Mouse (Mus musculus) intestine, embryonic 14.5 days (tissue): ENCODE data around the gene Hip1r. TPM values are rescaled to one million over a fixed set of nuclear protein-coding genes. Genes with fewer than 3 reads are reported as not detected.

Source experiments
- ATAC-seq: fragments of 200-750 bp; cut with Nextera tagmentation; replicated peaks from 2 replicates; pipeline ENCODE4 v1.8.0; 2017; ENCODE audit warnings: low read depth, moderate number of reproducible peaks, moderate TSS enrichment, moderate library complexity; ENCODE audit not compliant: low FRiP score, low TSS enrichment
- DNase-seq: peaks from one replicate; pipeline ENCODE4 v3.0.0-alpha.2; 2018; ENCODE audit warnings: low spot score
- H3K27ac ChIP-seq: fragments of 300-500 bp; sonication (generic); 2 replicates; pipeline ENCODE4 v1.5.1; 2014; ENCODE audit warnings: low read depth, mild to moderate bottlenecking, control low read depth
- H3K27me3 ChIP-seq: fragments of 300-500 bp; sonication (generic); replicated peaks from 2 replicates; pipeline ENCODE4 v1.6.1; 2014; ENCODE audit warnings: low read length, control low read depth; ENCODE audit not compliant: control insufficient read depth, insufficient read depth
- H3K36me3 ChIP-seq: fragments of 300-500 bp; sonication (generic); 2 replicates; pipeline ENCODE4 v1.6.1; 2014; ENCODE audit warnings: low read length, control low read depth; ENCODE audit not compliant: control insufficient read depth, insufficient read depth
- H3K4me1 ChIP-seq: fragments of 300-500 bp; sonication (generic); replicated peaks from 2 replicates; pipeline ENCODE4 v1.6.1; 2014; ENCODE audit warnings: low read length, control low read depth, mixed read lengths; ENCODE audit not compliant: control insufficient read depth, insufficient read depth
- H3K4me2 ChIP-seq: fragments of 300-500 bp; sonication (generic); 2 replicates; pipeline ENCODE4 v1.6.1; 2014; ENCODE audit warnings: low read length
- H3K4me3 ChIP-seq: fragments of 300-500 bp; sonication (generic); 2 replicates; pipeline ENCODE4 v1.5.1; 2014; ENCODE audit warnings: low read depth, low read length, control low read depth, mixed read lengths
- H3K9ac ChIP-seq: fragments of 300-500 bp; sonication (generic); 2 replicates; pipeline ENCODE4 v1.6.1; 2014; ENCODE audit warnings: mild to moderate bottlenecking, low read length
- H3K9me3 ChIP-seq: fragments of 300-500 bp; sonication (generic); 2 replicates; pipeline ENCODE4 v1.6.1; 2016; ENCODE audit warnings: low read length, control low read depth; ENCODE audit not compliant: control insufficient read depth
- WGBS: fragments of 180-500 bp; shearing (Covaris S2); extraction: QIAGEN DNeasy Blood & Tissue Kit; methylation state at CpG from one replicate; pipeline ENCODE4 v1.1.7; 2014; 5-methylcytosine and 5-hydroxymethylcytosine counted together
- polyA plus RNA-seq: library from polyadenylated mRNA; unstranded; fragments of >200 nt; fragmentation: Nextera tagmentation; extraction: Ambion mirVana; gene quantifications from 2 replicates; pipeline ENCODE4 v1.2.1, GENCODE M21; 2014

Gene Hip1r
- polyA plus RNA-seq, 1 experiment from 2014 or later = 17.5 TPM

DNA sequence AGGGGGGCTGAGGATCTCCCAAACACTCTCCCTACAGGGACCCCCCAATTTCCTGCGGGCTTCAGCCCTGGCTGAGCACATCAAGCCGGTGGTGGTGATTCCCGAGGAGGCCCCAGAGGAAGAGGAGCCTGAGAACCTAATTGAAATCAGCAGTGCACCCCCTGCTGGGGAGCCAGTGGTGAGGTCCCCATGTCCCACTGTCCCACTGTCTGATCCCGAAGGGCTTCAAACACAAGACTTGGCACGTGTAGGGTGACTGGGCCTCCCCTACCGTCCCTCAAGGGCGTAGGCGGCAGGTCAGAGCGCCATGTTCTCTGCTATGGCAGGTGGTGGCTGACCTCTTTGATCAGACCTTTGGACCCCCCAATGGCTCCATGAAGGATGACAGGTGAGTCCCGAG lies 22.8 kb downstream of the Hip1r start:
- no peak for ATAC-seq
- Histone ChIP-seq H3K4me1 (peaks cover 6% of the 10 kb centered on the region; the same call in 1 of the 2 replicates), H3K27me3 (no peaks in the 10 kb centered on the region), H3K9ac (no peak overlapping the region), H3K9me3 (no peaks in the 10 kb centered on the region), H3K27ac (no peak overlapping the region), H3K36me3 (0 out of 2 replicates have a peak, but pooled peaks cover 2% of the 10 kb centered on the region), H3K4me3 (no peak overlapping the region), H3K4me2 (no peak overlapping the region)
- no peak for DNase-seq
- WGBS = 78% methylated on average over 10 of the region's 10 CpGs

GRCm38 (mm10) chr5:123996695-123997094 lies 23.3 kb downstream of the Hip1r start:
- no peaks in the 10 kb centered on the region for H3K9me3 ChIP-seq
- peaks cover 6% of the 10 kb centered on the region; the same call in 1 of the 2 replicates for H3K4me1 ChIP-seq
- no peak for DNase-seq
- no peak overlapping the region for H3K27ac ChIP-seq
- WGBS = 92% methylated on average over 14 of the region's 14 CpGs
- H3K9ac ChIP-seq = no peak overlapping the region
- no peak overlapping the region for H3K4me3 ChIP-seq
- H3K4me2 ChIP-seq = no peak overlapping the region
- ATAC-seq = no peak
- 0 out of 2 replicates have a peak, but pooled peaks cover 7% of the 10 kb centered on the region for H3K36me3 ChIP-seq
- H3K27me3 ChIP-seq = no peaks in the 10 kb centered on the region

- no peak overlapping the region for H3K4me2 ChIP-seq
- peaks cover 6% of the 10 kb centered on the region for H3K4me1 ChIP-seq
- no peaks in the 10 kb centered on the region for H3K27me3 ChIP-seq
- ATAC-seq (no peak), DNase-seq (no peak)
- H3K27ac ChIP-seq = no peak overlapping the region
- 0 out of 2 replicates have a peak, but pooled peaks cover 8% of the 10 kb centered on the region for H3K36me3 ChIP-seq
- H3K9ac ChIP-seq = no peak overlapping the region
- WGBS = 88% methylated on average over 24 of the region's 24 CpGs
- no peaks in the 10 kb centered on the region for H3K9me3 ChIP-seq
- no peak overlapping the region for H3K4me3 ChIP-seq
Observed at GRCm38 (mm10) chr5:123997211-123997751, 23.9 kb downstream of the Hip1r start.

- no peak overlapping the region for H3K27ac ChIP-seq
- no peak for DNase-seq
- H3K36me3 ChIP-seq = 0 out of 2 replicates have a peak, but pooled peaks cover 8% of the 10 kb centered on the region
- no peak for ATAC-seq
- H3K4me1 ChIP-seq = peaks cover 6% of the 10 kb centered on the region; the same call in 1 of the 2 replicates
- H3K9me3 ChIP-seq = no peaks in the 10 kb centered on the region
- no peak overlapping the region for H3K4me3 ChIP-seq
- no peaks in the 10 kb centered on the region for H3K27me3 ChIP-seq
- no peak overlapping the region for H3K9ac ChIP-seq
- no peak overlapping the region for H3K4me2 ChIP-seq
- 78% methylated on average over 16 of the region's 16 CpGs for WGBS
Observed at GRCm38 (mm10) chr5:123997811-123998210, 24.4 kb downstream of the Hip1r start.

DNA sequence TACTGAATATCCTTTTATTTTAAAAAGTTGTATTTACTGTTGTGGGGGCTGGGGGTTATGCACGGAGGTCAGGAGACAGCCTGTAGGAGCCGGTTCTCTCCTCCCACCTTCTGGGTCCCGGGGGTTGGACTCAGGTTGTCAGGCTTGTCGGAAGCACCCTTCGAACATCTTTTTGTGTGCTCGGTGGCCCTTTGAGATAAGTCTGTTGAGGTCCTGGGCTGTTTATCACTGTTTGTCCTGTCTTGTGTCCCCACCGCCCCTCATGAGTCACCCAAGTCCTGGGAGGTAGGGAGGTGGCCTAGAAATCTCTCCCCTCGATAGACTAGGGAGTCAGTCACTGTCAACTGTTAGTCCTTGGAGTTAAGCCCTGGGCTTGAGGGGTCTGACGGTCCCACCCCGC lies 24.9 kb downstream of the Hip1r start:
- ATAC-seq (no peak), DNase-seq (no peak)
- Histone ChIP-seq H3K36me3 (0 out of 2 replicates have a peak, but pooled peaks cover 8% of the 10 kb centered on the region), H3K4me2 (no peak overlapping the region), H3K9me3 (no peaks in the 10 kb centered on the region), H3K4me1 (peaks cover 12% of the 10 kb centered on the region; the same call in 1 of the 2 replicates), H3K27me3 (no peaks in the 10 kb centered on the region), H3K4me3 (no peak overlapping the region), H3K27ac (no peak overlapping the region), H3K9ac (no peak overlapping the region)
- WGBS = 80% methylated on average over 10 of the region's 10 CpGs

GRCm38 (mm10) chr5:124000824-124001223 lies 27.4 kb downstream of the Hip1r start:
- 11% methylated on average over 7 of the region's 7 CpGs for WGBS
- DNase-seq = peak; percentile 98
- Histone ChIP-seq H3K27me3 (no peaks in the 10 kb centered on the region), H3K27ac (no peak overlapping the region), H3K9ac (no peak overlapping the region), H3K4me1 (peaks cover 12% of the 10 kb centered on the region; the same call in 1 of the 2 replicates), H3K9me3 (no peaks in the 10 kb centered on the region), H3K4me3 (no peak overlapping the region), H3K36me3 (peaks cover 27% of the 10 kb centered on the region), H3K4me2 (no peak overlapping the region)
- ATAC-seq = peak; percentile 55

- WGBS = 67% methylated on average over 9 of the region's 9 CpGs
- Histone ChIP-seq H3K27me3 (no peaks in the 10 kb centered on the region), H3K4me1 (peaks cover 12% of the 10 kb centered on the region; the same call in 1 of the 2 replicates), H3K9me3 (no peaks in the 10 kb centered on the region), H3K27ac (no peak overlapping the region), H3K9ac (no peak overlapping the region), H3K4me2 (no peak overlapping the region), H3K36me3 (peaks cover 31% of the 10 kb centered on the region), H3K4me3 (no peak overlapping the region)
- DNase-seq (no peak), ATAC-seq (no peak)
Observed at GRCm38 (mm10) chr5:124001274-124001673, 27.8 kb downstream of the Hip1r start.

- H3K36me3 ChIP-seq = peaks cover 47% of the 10 kb centered on the region
- no peak overlapping the region for H3K4me2 ChIP-seq
- no peak overlapping the region for H3K4me3 ChIP-seq
- no peak for DNase-seq
- no peaks in the 10 kb centered on the region for H3K9me3 ChIP-seq
- H3K27ac ChIP-seq = 0 out of 2 replicates have a peak overlapping the region, but pooled peaks have one; percentile 11
- 65% methylated on average over 2 of the region's 2 CpGs for WGBS
- H3K4me1 ChIP-seq = peaks cover 12% of the 10 kb centered on the region; the same call in 1 of the 2 replicates
- no peak overlapping the region for H3K9ac ChIP-seq
- no peaks in the 10 kb centered on the region for H3K27me3 ChIP-seq
- no peak for ATAC-seq
Observed at GRCm38 (mm10) chr5:124002876-124003275, 29.4 kb downstream of the Hip1r start.

DNA sequence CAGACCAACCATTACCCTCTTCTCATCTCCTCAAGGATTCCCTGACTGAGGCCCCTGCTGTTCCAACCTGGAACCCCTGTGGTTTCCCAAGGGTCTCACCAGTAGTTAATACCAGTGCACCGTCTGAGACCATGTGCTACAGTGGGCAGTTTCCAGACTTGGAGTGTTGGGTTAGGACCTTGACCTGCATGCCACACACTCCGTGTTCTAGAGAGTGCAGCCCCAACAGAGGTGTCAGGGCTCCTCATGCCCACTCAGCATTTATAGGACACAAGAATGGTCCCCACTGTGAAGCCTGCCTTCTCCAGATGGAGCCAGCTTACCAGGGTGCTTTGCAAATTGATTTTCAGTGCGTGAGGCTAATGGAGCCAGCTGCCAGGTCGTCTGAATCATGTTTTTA lies 29.9 kb downstream of the Hip1r start:
- H3K4me2 ChIP-seq = no peak overlapping the region
- H3K4me3 ChIP-seq = no peak overlapping the region
- peaks cover 52% of the 10 kb centered on the region for H3K36me3 ChIP-seq
- H3K9me3 ChIP-seq = no peaks in the 10 kb centered on the region
- 0 out of 2 replicates have a peak overlapping the region, but pooled peaks have one; percentile 11 for H3K27ac ChIP-seq
- WGBS = 69% methylated on average over 4 of the region's 4 CpGs
- ATAC-seq = no peak
- no peaks in the 10 kb centered on the region for H3K27me3 ChIP-seq
- H3K9ac ChIP-seq = no peak overlapping the region
- H3K4me1 ChIP-seq = peaks cover 12% of the 10 kb centered on the region; the same call in 1 of the 2 replicates
- DNase-seq = no peak
